Mouse (Mus musculus) lung, adult 2 months (tissue): ENCODE results near the gene Idh2. TPM values are rescaled to one million over a fixed set of nuclear protein-coding genes. Genes with fewer than 3 reads are reported as not detected.

ENCODE experiments used
- DNase-seq: peaks from one replicate; pipeline ENCODE4 v3.0.0; 2022
- H3K4me1 ChIP-seq: fragments of 200-500 bp; 2 replicates; pipeline ENCODE4 v1.6.1; 2011; ENCODE audit warnings: low read length; ENCODE audit not compliant: control insufficient read depth, insufficient read depth
- H3K4me3 ChIP-seq: fragments of 200-500 bp; replicated peaks from 2 replicates; pipeline ENCODE3; 2011; ENCODE audit warnings: low read depth, mild to moderate bottlenecking, control low read depth, low read length; ENCODE audit errors: extremely low read depth
- CTCF ChIP-seq: fragments of 200-500 bp; IDR thresholded peaks from 2 replicates; pipeline ENCODE4 v1.5.1; 2011; ENCODE audit warnings: mild to moderate bottlenecking, low read length, control low read depth; ENCODE audit not compliant: insufficient read depth
- POLR2A ChIP-seq: fragments of 200-500 bp; IDR thresholded peaks from 2 replicates; pipeline ENCODE4 v1.6.1; 2011; ENCODE audit warnings: low read depth, mild to moderate bottlenecking, control low read depth, low read length, borderline replicate concordance; ENCODE audit errors: extremely low read depth
- WGBS: fragments of 180-500 bp; shearing (Covaris S2); methylation state at CpG from one replicate; pipeline ENCODE4 v1.1.7; 2018; 5-methylcytosine and 5-hydroxymethylcytosine counted together
- polyA plus RNA-seq: library from polyadenylated mRNA; depleted of rRNA; stranded (reverse); fragments of >200 nt; gene quantifications from 2 replicates; pipeline ENCODE4 v1.2.3, GENCODE M21; 2012

The Idh2 gene
- polyA plus RNA-seq, 1 experiment: 162 TPM

GRCm38 (mm10) chr7:80063902-80064736, 51.1 kb downstream of the Idh2 start:
- Histone ChIP-seq H3K4me3 (no peak overlapping the region), H3K4me1 (peaks cover 29% of the 10 kb centered on the region)
- DNase-seq: no peak
- TF ChIP-seq CTCF: no peak
- no peak for TF ChIP-seq POLR2A
- 65% methylated on average over 15 of the region's 15 CpGs for WGBS

- 62% methylated on average over 5 of the region's 5 CpGs for WGBS
- TF ChIP-seq CTCF: no peak
- TF ChIP-seq POLR2A: no peak
- H3K4me1 ChIP-seq: peaks cover 33% of the 10 kb centered on the region
- DNase-seq: no peak
- no peak overlapping the region for H3K4me3 ChIP-seq
Observed at GRCm38 (mm10) chr7:80063244-80063643, 51.9 kb downstream of the Idh2 start.

- 79% methylated on average over 17 of the region's 17 CpGs for WGBS
- no peak for DNase-seq
- Histone ChIP-seq H3K4me1 (peaks cover 41% of the 10 kb centered on the region), H3K4me3 (no peak overlapping the region)
- TF ChIP-seq CTCF (no peak), POLR2A (no peak)
Observed at GRCm38 (mm10) chr7:80062083-80062826, 52.9 kb downstream of the Idh2 start.

GRCm38 (mm10) chr7:80060012-80060778, 55.0 kb downstream of the Idh2 start:
- no peak for TF ChIP-seq CTCF
- TF ChIP-seq POLR2A: no peak
- Histone ChIP-seq H3K4me3 (no peak overlapping the region), H3K4me1 (peaks cover 48% of the 10 kb centered on the region)
- 58% methylated on average over 10 of the region's 10 CpGs for WGBS
- DNase-seq: no peak

- peaks cover 48% of the 10 kb centered on the region for H3K4me1 ChIP-seq
Observed at GRCm38 (mm10) chr7:80059064-80059838, 55.9 kb downstream of the Idh2 start.

GRCm38 (mm10) chr7:80058405-80059063, 56.7 kb downstream of the Idh2 start:
- no peak for TF ChIP-seq POLR2A
- no peak for TF ChIP-seq CTCF
- peak; percentile 59 for DNase-seq
- Histone ChIP-seq H3K4me1 (peaks cover 48% of the 10 kb centered on the region), H3K4me3 (no peak overlapping the region)
- 63% methylated on average over 4 of the region's 4 CpGs for WGBS

More at GRCm38 (mm10) chr7:80059064-80059838, 55.9 kb downstream of the Idh2 start:
- no peak overlapping the region for H3K4me3 ChIP-seq
- no peak for DNase-seq
- WGBS: 40% methylated on average over 13 of the region's 13 CpGs
- TF ChIP-seq CTCF: no peak
- TF ChIP-seq POLR2A: no peak

GRCm38 (mm10) chr7:80057781-80058180, 57.4 kb downstream of the Idh2 start:
- no peak for DNase-seq
- Histone ChIP-seq H3K4me3 (no peak overlapping the region), H3K4me1 (peaks cover 48% of the 10 kb centered on the region)
- WGBS: 37% methylated on average over 14 of the region's 14 CpGs
- TF ChIP-seq POLR2A (no peak), CTCF (no peak)

- Histone ChIP-seq H3K4me3 (no peak overlapping the region), H3K4me1 (peaks cover 49% of the 10 kb centered on the region)
- peak; percentile 66 for DNase-seq
- no peak for TF ChIP-seq POLR2A
- TF ChIP-seq CTCF: no peak
- WGBS: 37% methylated on average over 4 of the region's 4 CpGs
Observed at GRCm38 (mm10) chr7:80057002-80057691, 58.0 kb downstream of the Idh2 start.
